Mouse (Mus musculus): ENCODE measurements around the gene Polr3g.
"Not testable (repeated sequence)": the region's sequence is repeated elsewhere in the genome, so short reads cannot be mapped to it uniquely, and the experiment has no call there.

Polr3g gene

DNA sequence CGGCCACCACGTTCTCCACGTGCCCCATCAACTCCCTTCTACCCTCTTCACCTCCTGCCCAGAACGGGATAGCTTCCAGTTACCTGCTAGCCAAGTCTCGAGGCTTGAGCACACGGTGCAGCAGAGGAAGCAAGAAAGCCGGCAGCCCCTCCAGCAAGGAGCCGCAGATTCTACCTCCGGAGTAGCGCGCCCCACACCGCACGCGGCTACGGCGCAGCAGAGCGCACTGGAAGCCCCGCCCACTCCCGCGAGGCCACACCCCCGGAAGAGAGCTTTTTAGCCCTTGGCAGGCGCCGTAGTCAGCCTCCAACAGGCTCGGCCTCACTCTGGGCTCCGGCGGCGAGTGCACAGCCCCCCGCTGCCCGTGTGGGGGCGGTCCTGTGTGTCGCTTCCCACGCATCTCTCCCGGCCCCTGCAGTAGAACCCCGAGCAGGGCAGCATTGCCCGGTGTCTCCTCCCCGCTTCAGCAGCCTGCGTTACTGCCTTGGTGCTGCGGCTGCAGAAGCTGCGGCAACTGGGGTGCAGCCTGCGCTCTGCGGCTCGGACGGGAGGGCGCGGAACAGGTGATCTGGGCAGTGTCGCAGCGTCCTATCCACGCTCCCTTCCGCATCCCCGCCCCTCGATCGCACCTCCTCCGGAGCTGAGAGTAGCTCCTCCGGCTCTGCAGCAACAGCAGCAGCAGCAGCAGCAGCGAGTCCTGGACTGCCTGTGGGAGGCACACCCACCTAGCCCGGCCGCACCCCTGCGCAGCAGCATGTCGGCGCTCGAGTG lies at the start of gene Polr3g, which contains the start of gene Mblac2:
Gene Polr3g, minus strand, starts transcription at position 239 of the 771 bp plus-strand sequence.
Gene Mblac2, plus strand, starts transcription at position 567 of the 771 bp plus-strand sequence.
- DNase-seq = peak; percentile 100

- peak; percentile 63 for DNase-seq
Observed at GRCm38 (mm10) chr13:81760379-81760778, 49.6 kb upstream of the Polr3g start.

DNA sequence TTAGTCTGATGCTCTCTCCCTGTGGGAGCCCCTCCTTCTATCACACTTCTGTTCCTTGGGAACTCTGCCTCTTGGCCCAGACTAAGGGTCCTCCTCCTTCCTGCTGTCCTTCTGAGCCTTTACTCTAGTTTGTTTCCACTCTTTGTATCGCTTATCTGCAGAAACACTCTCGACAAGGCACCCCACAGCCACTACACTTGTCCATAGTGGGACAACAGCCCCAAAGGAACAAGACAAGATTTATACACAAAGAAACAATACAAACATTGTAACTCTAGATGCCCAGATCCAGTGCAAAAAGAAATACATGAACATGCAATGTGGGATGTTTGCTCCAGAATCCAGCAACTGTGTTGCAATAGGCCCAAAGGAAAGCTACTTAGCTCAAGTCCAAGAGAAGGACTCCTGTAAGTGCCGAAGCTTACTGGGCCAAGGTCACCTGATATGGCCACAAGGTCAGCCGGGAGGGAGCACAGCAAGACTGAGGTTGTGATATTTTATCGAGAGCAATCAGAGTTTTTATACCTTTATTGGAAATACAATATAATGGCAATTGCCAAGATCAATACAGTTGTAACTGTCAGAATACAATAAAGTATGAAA lies 46.3 kb upstream of the Polr3g start:
- DNase-seq = no peak

GRCm38 (mm10) chr13:81755324-81755723 lies 44.5 kb upstream of the Polr3g start:
- DNase-seq = no peak

- no peak for DNase-seq
Observed at GRCm38 (mm10) chr13:81754878-81755277, 44.1 kb upstream of the Polr3g start.

DNA sequence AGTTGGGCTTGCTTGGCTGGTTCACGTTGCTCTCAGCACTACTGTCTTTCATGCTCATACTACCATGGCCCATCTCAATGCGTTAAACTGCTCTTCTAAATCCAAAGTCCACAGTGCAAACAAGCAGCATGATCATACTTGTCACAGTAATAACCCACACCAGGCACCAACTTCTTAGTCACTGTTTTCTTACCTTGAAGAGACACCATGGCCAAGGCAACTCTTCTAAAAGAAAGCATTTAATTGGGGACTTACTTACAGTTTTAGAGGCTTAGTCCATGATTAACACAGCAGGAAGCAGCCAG lies 33.2 kb upstream of the Polr3g start:
- no peak for DNase-seq

GRCm38 (mm10) chr13:81743391-81744091 lies 32.7 kb upstream of the Polr3g start:
- DNase-seq = no peak

DNA sequence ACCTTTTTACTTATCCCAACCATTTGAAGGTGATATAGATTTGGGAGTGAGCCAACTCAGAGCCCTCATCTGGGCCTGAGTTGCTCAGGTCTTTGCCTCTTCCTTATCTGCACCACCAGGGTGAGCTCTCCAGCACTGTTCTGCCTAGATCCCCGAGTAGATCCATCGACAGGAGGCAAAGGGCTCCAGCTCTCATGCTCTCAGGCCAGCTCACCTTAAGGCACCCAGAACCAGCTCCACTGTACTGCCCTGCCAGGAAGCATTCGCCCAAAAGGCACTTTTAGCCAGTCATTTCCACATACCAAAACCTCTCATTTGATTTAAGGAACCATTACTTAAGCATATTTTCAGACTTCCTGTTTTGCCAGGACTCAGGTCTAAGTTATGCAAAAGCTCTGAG lies 30.1 kb upstream of the Polr3g start:
- DNase-seq = no peak

DNA sequence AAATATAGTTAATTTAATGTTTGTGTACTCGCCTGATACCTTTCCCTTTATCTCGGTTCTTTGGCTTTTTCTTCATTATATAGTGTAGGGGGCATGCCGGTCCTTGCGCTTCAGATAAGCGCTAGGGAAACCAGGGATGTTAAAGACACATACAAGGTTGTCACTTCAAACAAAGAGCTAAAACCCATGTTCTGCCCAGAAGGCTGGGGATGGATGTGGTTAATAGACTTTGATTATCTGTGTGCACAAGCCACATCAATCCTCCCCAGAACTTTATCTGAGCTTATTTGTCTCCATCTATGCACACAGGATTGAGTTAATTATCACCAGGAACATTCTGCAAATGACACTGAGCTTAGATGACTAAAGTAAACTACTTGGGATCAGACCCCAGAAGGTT lies 25.8 kb upstream of the Polr3g start:
- DNase-seq = no peak

- no peak for DNase-seq
Observed at GRCm38 (mm10) chr13:81730362-81730761, 19.5 kb upstream of the Polr3g start.

- DNase-seq = no peak
Observed at GRCm38 (mm10) chr13:81729102-81729501, 18.3 kb upstream of the Polr3g start.

DNA sequence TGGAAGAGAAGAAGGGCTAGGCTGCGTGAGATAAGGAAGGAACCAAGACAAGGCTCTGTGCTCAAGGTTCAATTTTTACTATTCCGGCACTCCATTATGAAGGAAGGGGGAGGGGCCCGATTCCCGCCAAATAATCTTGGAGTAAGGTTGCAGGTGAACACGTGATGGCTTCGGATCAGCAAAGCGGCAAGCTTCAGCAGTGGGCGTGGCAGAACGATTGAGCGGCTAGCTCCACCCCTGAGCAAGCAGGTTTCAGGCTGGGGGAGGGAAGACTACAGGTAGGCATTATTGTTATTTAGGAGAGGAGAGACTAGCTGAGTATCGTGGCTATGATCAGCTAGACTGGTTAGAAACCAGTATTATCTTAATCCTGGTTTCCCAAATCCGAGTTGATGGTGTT lies 17.3 kb upstream of the Polr3g start:
- not testable (repeated sequence) for DNase-seq

DNA sequence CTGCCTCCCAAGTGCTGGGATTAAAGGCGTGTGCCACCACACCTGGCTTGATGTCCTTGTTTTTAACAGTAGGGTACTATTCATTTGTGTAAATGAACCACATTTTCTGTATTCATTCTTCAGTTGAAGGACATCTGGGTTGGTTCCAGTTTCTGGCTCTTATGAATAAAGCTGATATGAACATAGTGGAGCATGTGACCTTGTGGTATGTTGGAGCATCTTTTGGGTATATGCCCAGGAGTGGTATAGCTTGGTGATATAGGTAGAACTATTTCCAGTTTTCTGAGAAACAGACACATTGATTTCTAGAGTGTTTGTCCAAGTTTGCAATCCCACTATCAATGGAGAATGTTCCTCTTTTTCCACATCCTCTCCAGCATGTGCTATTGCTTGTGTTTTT lies 3.1 kb upstream of the Polr3g start:
- no peak for DNase-seq

DNA sequence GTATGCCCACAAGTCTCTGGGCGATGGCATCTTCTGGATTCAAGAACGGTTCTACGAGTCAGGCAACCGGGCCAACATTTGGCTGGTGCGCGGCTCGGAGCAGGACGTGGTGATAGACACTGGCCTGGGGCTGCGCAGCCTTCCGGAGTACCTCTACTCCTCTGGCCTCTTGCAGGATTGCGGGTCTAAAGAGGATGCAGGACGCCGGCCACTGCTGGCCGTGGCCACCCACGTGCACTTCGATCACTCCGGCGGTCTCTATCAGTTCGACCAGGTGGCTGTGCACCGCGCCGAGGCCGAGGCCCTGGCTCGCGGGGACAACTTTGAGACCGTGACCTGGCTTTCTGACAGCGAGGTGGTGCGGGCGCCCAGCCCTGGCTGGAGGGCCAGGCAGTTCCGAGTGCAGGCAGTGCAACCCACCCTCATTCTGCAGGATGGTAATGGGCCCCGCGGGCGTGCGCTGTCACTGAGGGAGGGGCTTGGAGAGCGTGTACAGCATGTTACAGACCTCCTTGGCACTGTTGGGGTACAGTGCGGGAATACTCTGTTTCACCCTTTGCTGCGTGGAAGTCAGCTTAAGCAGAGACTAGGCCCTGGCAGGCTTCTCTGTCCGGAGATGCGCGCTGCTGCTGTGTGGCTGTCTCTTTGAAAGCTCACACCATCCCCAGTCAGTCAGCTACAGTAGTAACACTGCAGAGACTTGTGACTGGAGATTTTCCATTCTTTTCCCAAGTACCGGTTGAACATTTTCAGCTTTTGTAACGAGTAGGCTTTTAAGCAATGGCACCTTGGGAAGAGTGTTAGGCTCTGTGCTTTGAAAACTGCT lies 946 bp upstream of the Polr3g start:
- peak; percentile 61 for DNase-seq

DNA sequence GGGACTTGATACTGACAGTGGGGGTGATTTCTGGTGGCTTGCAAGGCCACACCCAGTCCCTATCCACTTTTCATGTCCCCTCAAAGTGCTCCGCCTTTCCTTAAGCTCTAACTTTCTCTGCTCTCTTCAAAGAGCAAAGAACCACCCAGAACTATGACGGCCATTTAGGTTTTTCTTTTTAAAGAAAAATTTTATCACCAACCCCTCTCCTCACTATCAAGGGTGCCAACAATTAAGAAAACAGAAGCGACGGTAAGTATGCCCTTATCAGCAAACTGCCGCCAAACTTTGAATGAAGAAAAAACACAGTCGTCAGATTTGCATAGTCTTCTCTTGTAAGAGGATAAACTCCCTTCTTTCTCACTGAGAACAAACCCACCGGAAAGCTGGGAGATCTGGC lies 547 bp downstream of the Polr3g start:
- DNase-seq = no peak

- no peak for DNase-seq
Observed at GRCm38 (mm10) chr13:81709805-81710204, 1.0 kb downstream of the Polr3g start.

DNA sequence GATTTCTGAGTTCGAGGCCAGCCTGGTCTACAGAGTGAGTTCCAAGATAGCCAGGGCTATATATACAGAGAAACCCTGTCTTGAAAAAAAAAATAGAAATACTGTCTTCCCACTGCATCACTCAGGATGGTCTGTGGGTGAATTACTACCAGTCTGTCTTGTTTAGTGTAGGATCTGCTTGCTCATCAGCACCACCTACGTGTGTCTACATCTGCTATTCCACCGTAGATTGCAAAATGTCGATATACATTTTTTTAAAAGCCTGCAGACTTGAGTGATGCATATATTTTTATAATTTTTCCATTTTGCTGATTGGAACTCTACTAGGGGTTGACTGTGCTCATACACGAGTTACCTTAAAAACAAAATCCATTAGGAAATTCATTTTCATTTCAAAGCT lies 4.5 kb downstream of the Polr3g start:
- no peak for DNase-seq

GRCm38 (mm10) chr13:81703621-81704020 lies 7.2 kb downstream of the Polr3g start:
- DNase-seq = no peak

- no peak for DNase-seq
Observed at GRCm38 (mm10) chr13:81703148-81703547, 7.7 kb downstream of the Polr3g start.

- DNase-seq = no peak
Observed at GRCm38 (mm10) chr13:81694446-81694845, 16.4 kb downstream of the Polr3g start.

- DNase-seq = no peak
Observed at GRCm38 (mm10) chr13:81691606-81692005, 19.2 kb downstream of the Polr3g start.

DNA sequence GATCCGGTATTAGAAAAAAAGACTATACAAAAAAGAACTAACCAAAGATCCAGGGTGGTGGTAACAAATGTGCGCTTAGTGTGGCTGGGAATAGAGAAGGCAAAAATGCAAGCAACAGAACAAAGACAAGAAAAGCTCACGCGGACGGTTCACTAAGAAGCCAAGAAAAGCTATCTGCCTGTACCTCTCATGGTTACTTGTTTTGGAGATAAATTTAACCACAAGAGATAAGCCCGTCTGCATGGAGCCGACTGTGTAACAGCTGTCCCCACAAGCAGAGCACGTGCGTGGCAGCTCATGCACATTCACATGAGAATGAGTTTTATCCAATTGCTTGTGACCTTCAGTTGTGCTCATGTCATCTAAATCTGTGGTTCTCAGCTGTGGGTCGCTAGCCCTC lies 20.3 kb downstream of the Polr3g start:
- DNase-seq = peak; percentile 42

DNA sequence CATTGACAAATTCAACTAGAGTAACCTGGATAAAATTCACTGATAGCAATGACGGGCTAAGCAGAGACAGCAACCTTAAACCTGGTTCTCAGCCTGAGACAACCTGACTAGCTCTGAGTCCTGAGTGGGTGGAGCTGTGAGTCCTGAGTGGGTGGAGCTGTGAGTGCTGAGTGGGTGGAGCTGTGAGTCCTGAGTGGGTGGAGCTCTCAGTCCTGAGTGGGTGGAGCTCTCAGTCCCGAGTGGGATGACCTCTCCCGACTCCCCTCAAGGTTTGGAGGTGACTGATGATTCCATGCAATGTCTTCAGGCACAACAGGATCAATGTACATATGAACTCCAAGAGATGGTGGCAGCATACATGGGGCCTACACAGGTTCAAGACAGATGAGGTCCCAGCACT lies 21.2 kb downstream of the Polr3g start:
- DNase-seq = no peak

Measured in thymus, postnatal 4 days (tissue).